In genomic region chr16:94449151-94449550, GRCm38 (mm10) we compare ENCODE assay signal across 14 mouse cellular contexts.
DNase-seq lines count a peak whose midpoint lies in the region; ATAC-seq and TF ChIP-seq lines count a peak whose summit lies in the region.
"Had no signal": no experiment of that assay in that cellular context is flagged by ENCODE, and none has a peak within 500 bp of the region (broad histone marks: within the 10 kb centered on the region; RNA-seq: fewer than 3 reads in every experiment).

No protein-coding gene starts in this region.

- H3K79me2 ChIP-seq in heart, adult 2 months (replicated peaks; ENCODE audit: control insufficient read depth, insufficient read depth, low read length) = no peaks in the 10 kb centered on the region; the same call in 1 of the 2 replicates

- H3K9ac ChIP-seq in heart, adult 2 months (ENCODE audit: low read depth, low read length) = no peak overlapping the region
- H3K9ac ChIP-seq in ES-E14 (ENCODE audit: insufficient read depth, low read depth, low read length, poor library complexity, severe bottlenecking) = no peak overlapping the region
- H3K9ac ChIP-seq in intestine, postnatal 0 days (ENCODE audit: low read depth, low read length) = no peak overlapping the region
- H3K9ac ChIP-seq: embryonic facial prominence, embryonic 15.5 days; heart, embryonic 12.5 days had no signal

- 75% methylated on average over 8 of the region's 8 CpGs for WGBS in heart, adult 2 months
- WGBS in intestine, postnatal 0 days = 61% methylated on average over 8 of the region's 8 CpGs

- H3K9me3 ChIP-seq in ES-E14 (ENCODE audit: control insufficient read depth, insufficient read depth, low read depth, low read length) = no peaks in the 10 kb centered on the region
- no peaks in the 10 kb centered on the region for H3K9me3 ChIP-seq in intestine, postnatal 0 days (ENCODE audit: control insufficient read depth)
- H3K9me3 ChIP-seq: embryonic facial prominence, embryonic 15.5 days; G1E; heart, embryonic 12.5 days had no signal

- TF ChIP-seq CTCF in heart, adult 2 months (IDR thresholded peaks at IDR 0.05) = peak; percentile 28
- TF ChIP-seq CTCF in intestine, postnatal 0 days (IDR thresholded peaks at IDR 0.05; ENCODE audit: low read depth) = peak; percentile 71

- no peak overlapping the region for H3K4me3 ChIP-seq in heart, adult 2 months
- H3K4me3 ChIP-seq in ES-E14 (ENCODE audit: insufficient read depth in 1 of 2, low read depth in 1 of 2, low read length in 2 of 2, poor library complexity in 1 of 2, severe bottlenecking in 1 of 2) = no peak overlapping the region
- no peak overlapping the region for H3K4me3 ChIP-seq in intestine, postnatal 0 days (ENCODE audit: low read depth, low read length)
- H3K4me3 ChIP-seq: embryonic facial prominence, embryonic 15.5 days; heart, embryonic 12.5 days had no signal

- DNase-seq in heart, adult 2 months = no peak
- DNase-seq in heart, adult 9 months (ENCODE audit: low spot score in 2 of 2) = no peak
- DNase-seq in 3T3-L1 (ENCODE audit: low read depth, low spot score) (peak; percentile 37), ES-E14 (ENCODE audit: low read depth, low spot score) (peak; percentile 28)
- no peak for DNase-seq in left cerebral cortex, postnatal 4 days
- DNase-seq in layer of hippocampus, postnatal 10 days (ENCODE audit: low spot score in 2 of 2) = no peak
- DNase-seq in right cerebral cortex, adult 18-20 months = no peak
- DNase-seq: adrenal gland, postnatal 25 days; cerebellum, postnatal 10 days had no signal

- TF ChIP-seq EP300 in heart, adult 2 months (IDR thresholded peaks at IDR 0.05; ENCODE audit: insufficient read depth, low read depth, low read length) = no peak

- TF ChIP-seq POLR2A in heart, adult 2 months (IDR thresholded peaks at IDR 0.05; ENCODE audit: insufficient read depth, low read depth, low read length) = no peak

- no peaks in the 10 kb centered on the region for H3K27me3 ChIP-seq in heart, adult 2 months (ENCODE audit: control insufficient read depth, insufficient read depth, low read length)
- no peaks in the 10 kb centered on the region for H3K27me3 ChIP-seq in intestine, postnatal 0 days (replicated peaks; ENCODE audit: control insufficient read depth, insufficient read depth, low read length)
- H3K27me3 ChIP-seq: embryonic facial prominence, embryonic 15.5 days; heart, embryonic 12.5 days had no signal

- ATAC-seq in intestine, postnatal 0 days = peak; percentile 71
- ATAC-seq: inflammation-experienced regulatory T-cells, adult 6 months had no signal

- intact Hi-C loops in heart, adult 2 months (cut with DNase I) = no loop called here
- intact Hi-C loops in left cerebral cortex, postnatal 4 days (cut with DNase I) = no loop called here

- H3K4me2 ChIP-seq in intestine, postnatal 0 days (replicated peaks; ENCODE audit: low read depth) = no peak overlapping the region; the same call in 1 of the 2 replicates
- H3K4me2 ChIP-seq: embryonic facial prominence, embryonic 15.5 days; heart, embryonic 12.5 days had no signal

- H3K4me1 ChIP-seq in heart, adult 2 months (ENCODE audit: control insufficient read depth, insufficient read depth, low read length) = no peaks in the 10 kb centered on the region
- no peaks in the 10 kb centered on the region for H3K4me1 ChIP-seq in ES-E14 (ENCODE audit: control insufficient read depth in 2 of 2, insufficient read depth in 2 of 2, low read length in 2 of 2, poor library complexity in 1 of 2)
- no peaks in the 10 kb centered on the region; the same call in 1 of the 2 replicates for H3K4me1 ChIP-seq in intestine, postnatal 0 days (replicated peaks; ENCODE audit: control insufficient read depth, insufficient read depth, low read length)
- H3K4me1 ChIP-seq: embryonic facial prominence, embryonic 15.5 days; heart, embryonic 12.5 days had no signal

- no peak overlapping the region for H3K27ac ChIP-seq in heart, adult 2 months
- no peak overlapping the region for H3K27ac ChIP-seq in ES-E14 (ENCODE audit: insufficient read depth, low read depth, low read length, poor library complexity, severe bottlenecking)
- peak overlapping the region; percentile 77 for H3K27ac ChIP-seq in intestine, postnatal 0 days (ENCODE audit: low read depth, low read length)
- H3K27ac ChIP-seq: embryonic facial prominence, embryonic 15.5 days had no signal

- H3K36me3 ChIP-seq in heart, adult 2 months (ENCODE audit: control insufficient read depth, insufficient read depth, low read length) = no peaks in the 10 kb centered on the region; the same call in 1 of the 2 replicates
- peaks cover 12% of the 10 kb centered on the region; the same call in 1 of the 2 replicates for H3K36me3 ChIP-seq in ES-E14 (ENCODE audit: control insufficient read depth, insufficient read depth, low read length, poor library complexity, severe bottlenecking)
- peaks cover 20% of the 10 kb centered on the region; the same call in 1 of the 2 replicates for H3K36me3 ChIP-seq in intestine, postnatal 0 days (ENCODE audit: control insufficient read depth, insufficient read depth)

- in situ Hi-C loops in ES-E14 (cut with MboI; ENCODE audit: low sequenced_read_pairs in 2 of 2, unreplicated experiment in 2 of 2) = no loop called here

TF ChIP-seq in ES-E14, 5 proteins besides CTCF, POLR2A, EP300 and RAD21:
- TF ChIP-seq MAFK (IDR thresholded peaks at IDR 0.05; ENCODE audit: insufficient read depth, low read depth, low read length) (no peak), ZC3H11A (IDR thresholded peaks at IDR 0.05; ENCODE audit: borderline replicate concordance, low read depth, low read length) (0 out of 2 replicates have a peak, but pooled peaks have one; percentile 31)

Comparison
In these comparisons a context has a peak if more than half of its experiments do, and no peak if none do; other contexts are left out.
1. DNase-seq: peak in 3T3-L1 (single experiment) and ES-E14 (single experiment); none in heart, adult 2 months (0 of 2), heart, adult 9 months (0 of 2), left cerebral cortex, postnatal 4 days (single experiment), layer of hippocampus, postnatal 10 days (0 of 2) and right cerebral cortex, adult 18-20 months (single experiment).